Mouse (Mus musculus) small intestine, adult 2 months (tissue): ENCODE results near the gene Hist1h2bq. TPM values are rescaled to one million over a fixed set of nuclear protein-coding genes. Genes with fewer than 3 reads are reported as not detected.
"Not testable (repeated sequence)": the region's sequence is repeated elsewhere in the genome, so short reads cannot be mapped to it uniquely, and the experiment has no call there.

Experiments
- H3K27ac ChIP-seq: fragments of 200-500 bp; 2 replicates; pipeline ENCODE4 v1.5.1; 2012; ENCODE audit warnings: low read depth, low read length, control low read depth, inconsistent platforms; ENCODE audit not compliant: insufficient read depth
- H3K27me3 ChIP-seq: fragments of 200-500 bp; 2 replicates; pipeline ENCODE4 v1.6.1; 2012; ENCODE audit warnings: mild to moderate bottlenecking, moderate library complexity, low read length, inconsistent platforms; ENCODE audit not compliant: control insufficient read depth, insufficient read depth
- H3K36me3 ChIP-seq: fragments of 200-500 bp; 2 replicates; pipeline ENCODE4 v1.6.1; 2012; ENCODE audit warnings: mild to moderate bottlenecking, low read length, control low read depth, inconsistent platforms; ENCODE audit not compliant: control insufficient read depth, insufficient read depth
- H3K4me1 ChIP-seq: fragments of 200-500 bp; 2 replicates; pipeline ENCODE4 v1.6.1; 2012; ENCODE audit warnings: low read length, inconsistent platforms, mixed read lengths; ENCODE audit not compliant: control insufficient read depth, insufficient read depth, insufficient read length
- H3K4me3 ChIP-seq: fragments of 200-500 bp; 2 replicates; pipeline ENCODE4 v1.5.1; 2012; ENCODE audit warnings: low read depth, mild to moderate bottlenecking, control low read depth, inconsistent platforms, low read length, moderate library complexity
- CTCF ChIP-seq: fragments of 200-500 bp; IDR thresholded peaks from 2 replicates; pipeline ENCODE4 v1.5.1; 2012; ENCODE audit warnings: low read depth, mild to moderate bottlenecking, control low read depth, inconsistent platforms, low read length, moderate library complexity, mixed read lengths; ENCODE audit not compliant: insufficient replicate concordance, insufficient read length; ENCODE audit errors: extremely low read depth
- POLR2A ChIP-seq: fragments of 200-500 bp; IDR thresholded peaks from 2 replicates; pipeline ENCODE4 v1.6.1; 2012; ENCODE audit warnings: low read depth, mild to moderate bottlenecking, control low read depth, inconsistent platforms, low read length, moderate library complexity
- WGBS: fragments of 180-500 bp; shearing (Covaris S2); methylation state at CpG from one replicate; pipeline ENCODE4 v1.1.7; 2018; 5-methylcytosine and 5-hydroxymethylcytosine counted together
- polyA plus RNA-seq: library from polyadenylated mRNA; depleted of rRNA; stranded (reverse); fragments of >200 nt; gene quantifications from 2 replicates; pipeline ENCODE4 v1.2.3, GENCODE M21; 2012

The Hist1h2bq gene
- polyA plus RNA-seq, 1 experiment, result 32.0 TPM

DNA sequence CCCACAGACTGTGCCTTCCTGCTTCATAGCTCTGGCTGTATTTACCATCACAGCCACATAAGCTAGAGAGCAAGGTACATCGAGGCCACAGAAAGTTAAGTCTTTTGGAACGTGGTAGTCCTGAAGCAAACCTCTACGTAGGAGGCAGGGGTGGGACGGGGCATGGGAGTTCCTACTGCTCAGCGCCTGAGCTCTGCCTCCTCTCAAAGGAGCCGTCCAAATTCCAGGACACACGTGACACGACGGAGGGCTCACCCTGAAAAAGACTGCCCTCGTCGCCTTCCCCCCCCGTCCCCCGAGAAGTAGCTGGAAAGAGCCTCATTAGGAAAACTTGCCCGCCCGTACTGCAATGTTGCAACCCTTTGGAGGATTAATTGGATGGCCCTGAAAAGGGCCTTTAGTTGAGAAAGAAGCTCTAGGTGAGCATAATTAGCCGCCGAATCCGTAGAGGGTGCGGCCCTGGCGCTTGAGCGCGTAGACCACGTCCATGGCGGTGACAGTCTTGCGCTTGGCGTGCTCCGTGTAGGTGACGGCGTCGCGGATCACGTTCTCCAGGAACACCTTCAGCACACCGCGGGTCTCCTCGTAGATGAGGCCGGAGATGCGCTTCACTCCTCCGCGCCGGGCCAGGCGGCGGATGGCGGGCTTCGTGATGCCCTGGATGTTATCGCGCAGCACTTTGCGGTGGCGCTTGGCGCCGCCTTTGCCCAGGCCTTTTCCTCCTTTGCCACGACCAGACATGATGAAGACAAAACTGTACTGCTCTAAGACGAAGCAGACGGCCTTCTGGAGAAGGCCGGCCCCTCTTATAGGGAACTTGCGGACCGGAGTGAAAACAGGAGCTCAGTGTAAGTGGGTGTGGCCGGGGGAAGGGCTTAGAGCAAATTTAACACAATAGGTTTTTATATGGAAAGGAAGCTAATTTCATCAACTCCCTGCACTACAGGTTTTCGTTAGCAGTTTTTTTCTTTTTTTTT is 21.7 kb upstream of the Hist1h2bq start, which contains the start of gene Hist1h4n:
Gene Hist1h4n (minus strand): TSS at position 779 of the 977 bp plus-strand sequence.
- under 1% methylated on average over 27 of the region's 58 CpGs for WGBS
- not testable (repeated sequence) for H3K4me1 ChIP-seq, H3K27me3 ChIP-seq, H3K27ac ChIP-seq, H3K36me3 ChIP-seq
- H3K4me3 ChIP-seq, result peak within 1 kb of the TSS; percentile 45
- peak; percentile 32; the same call in 1 of the 2 replicates for TF ChIP-seq POLR2A

- 95% methylated on average over 10 of the region's 10 CpGs for WGBS
These were observed 20.3 kb upstream of the Hist1h2bq start for GRCm38 (mm10) chr13:21830344-21830743.

GRCm38 (mm10) chr13:21828511-21828910 is 18.5 kb upstream of the Hist1h2bq start:
- TF ChIP-seq POLR2A (no peak), CTCF (no peak)
- 27% methylated on average over 3 of the region's 3 CpGs for WGBS
- no peak overlapping the region for H3K4me3 ChIP-seq

More at GRCm38 (mm10) chr13:21830344-21830743, 20.3 kb upstream of the Hist1h2bq start:
- H3K4me3 ChIP-seq, result no peak overlapping the region
- H3K36me3 ChIP-seq, result no peaks in the 10 kb centered on the region
- TF ChIP-seq POLR2A (no peak), CTCF (no peak)
- no peak overlapping the region for H3K27ac ChIP-seq
- H3K27me3 ChIP-seq, result no peaks in the 10 kb centered on the region
- H3K4me1 ChIP-seq, result peaks cover 9% of the 10 kb centered on the region; the same call in 1 of the 2 replicates

GRCm38 (mm10) chr13:21820082-21820890 is 10.3 kb upstream of the Hist1h2bq start:
- not testable (repeated sequence) for H3K4me3 ChIP-seq, H3K27ac ChIP-seq, H3K4me1 ChIP-seq, H3K36me3 ChIP-seq, H3K27me3 ChIP-seq
- WGBS, result 60% methylated on average over 7 of the region's 16 CpGs

More at GRCm38 (mm10) chr13:21828511-21828910, 18.5 kb upstream of the Hist1h2bq start:
- Histone ChIP-seq H3K27ac (no peak overlapping the region), H3K27me3 (no peaks in the 10 kb centered on the region), H3K36me3 (no peaks in the 10 kb centered on the region), H3K4me1 (peaks cover 9% of the 10 kb centered on the region; the same call in 1 of the 2 replicates)

DNA sequence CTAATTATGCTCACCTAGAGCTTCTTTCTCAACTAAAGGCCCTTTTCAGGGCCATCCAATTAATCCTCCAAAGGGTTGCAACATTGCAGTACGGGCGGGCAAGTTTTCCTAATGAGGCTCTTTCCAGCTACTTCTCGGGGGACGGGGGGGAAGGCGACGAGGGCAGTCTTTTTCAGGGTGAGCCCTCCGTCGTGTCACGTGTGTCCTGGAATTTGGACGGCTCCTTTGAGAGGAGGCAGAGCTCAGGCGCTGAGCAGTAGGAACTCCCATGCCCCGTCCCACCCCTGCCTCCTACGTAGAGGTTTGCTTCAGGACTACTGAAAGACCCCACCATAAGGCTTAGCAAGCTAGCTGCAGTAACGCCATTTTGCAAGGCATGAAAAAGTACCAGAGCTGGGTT is 2.1 kb upstream of the Hist1h2bq start:
- under 1% methylated on average over 14 of the region's 14 CpGs for WGBS
- H3K27ac ChIP-seq, result peak overlapping the region; percentile 62; the same call in 1 of the 2 replicates
- not testable (repeated sequence) for H3K27me3 ChIP-seq, H3K4me1 ChIP-seq, H3K36me3 ChIP-seq
- H3K4me3 ChIP-seq, result peak overlapping the region; percentile 46

DNA sequence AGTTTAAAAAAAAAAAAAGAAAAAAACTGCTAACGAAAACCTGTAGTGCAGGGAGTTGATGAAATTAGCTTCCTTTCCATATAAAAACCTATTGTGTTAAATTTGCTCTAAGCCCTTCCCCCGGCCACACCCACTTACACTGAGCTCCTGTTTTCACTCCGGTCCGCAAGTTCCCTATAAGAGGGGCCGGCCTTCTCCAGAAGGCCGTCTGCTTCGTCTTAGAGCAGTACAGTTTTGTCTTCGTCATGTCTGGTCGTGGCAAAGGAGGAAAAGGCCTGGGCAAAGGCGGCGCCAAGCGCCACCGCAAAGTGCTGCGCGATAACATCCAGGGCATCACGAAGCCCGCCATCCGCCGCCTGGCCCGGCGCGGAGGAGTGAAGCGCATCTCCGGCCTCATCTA is 1.5 kb upstream of the Hist1h2bq start, which contains the start of gene Hist1h4m:
Gene Hist1h4m (plus strand): TSS at position 208 of the 400 bp plus-strand sequence.
- Histone ChIP-seq H3K4me3 (peak within 1 kb of the TSS; percentile 46), H3K27ac (peak within 1 kb of the TSS; percentile 62; the same call in 1 of the 2 replicates)
- not testable (repeated sequence) for H3K4me1 ChIP-seq, H3K36me3 ChIP-seq, H3K27me3 ChIP-seq
- no CpG with 5 or more reads among the region's 24 CpGs for WGBS

GRCm38 (mm10) chr13:21811074-21811473 is 1.1 kb upstream of the Hist1h2bq start:
- not testable (repeated sequence) for H3K27me3 ChIP-seq, H3K27ac ChIP-seq, H3K36me3 ChIP-seq, H3K4me1 ChIP-seq, H3K4me3 ChIP-seq
- WGBS, result no CpG with 5 or more reads among the region's 8 CpGs

DNA sequence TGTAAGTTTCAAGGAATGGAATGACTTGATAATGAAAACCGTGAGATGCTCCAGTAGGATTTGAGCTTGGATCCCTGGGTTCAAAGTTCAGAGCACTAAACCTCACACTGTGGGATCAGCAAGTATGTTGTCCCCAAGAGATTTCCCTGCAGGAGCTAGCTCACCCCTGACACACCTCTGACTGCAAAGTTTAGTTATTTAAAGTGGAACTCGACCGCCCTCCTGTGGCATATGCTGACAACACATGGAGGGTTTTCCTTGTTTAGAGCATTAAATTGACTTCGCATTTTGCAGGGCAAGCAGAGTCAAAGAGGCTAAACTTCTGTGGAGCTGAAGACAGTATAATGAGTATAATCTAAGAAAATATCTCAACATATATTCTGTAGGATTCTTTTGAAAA is 6.9 kb downstream of the Hist1h2bq start:
- H3K27ac ChIP-seq, H3K36me3 ChIP-seq, H3K4me1 ChIP-seq, H3K4me3 ChIP-seq, H3K27me3 ChIP-seq: not testable (repeated sequence)
- no CpG with 5 or more reads among the region's 4 CpGs for WGBS

GRCm38 (mm10) chr13:21797163-21797562 is 12.8 kb downstream of the Hist1h2bq start:
- H3K4me1 ChIP-seq, H3K27ac ChIP-seq, H3K36me3 ChIP-seq, H3K27me3 ChIP-seq, H3K4me3 ChIP-seq: not testable (repeated sequence)
